Mouse (Mus musculus): ENCODE measurements at regions not wholly inside any gene's neighbourhood (a gene's known extent, or its start where the extent isn't known, plus 50 kb on each side); places are given as distances from the start of the nearest gene placed in this dataset.

DNA sequence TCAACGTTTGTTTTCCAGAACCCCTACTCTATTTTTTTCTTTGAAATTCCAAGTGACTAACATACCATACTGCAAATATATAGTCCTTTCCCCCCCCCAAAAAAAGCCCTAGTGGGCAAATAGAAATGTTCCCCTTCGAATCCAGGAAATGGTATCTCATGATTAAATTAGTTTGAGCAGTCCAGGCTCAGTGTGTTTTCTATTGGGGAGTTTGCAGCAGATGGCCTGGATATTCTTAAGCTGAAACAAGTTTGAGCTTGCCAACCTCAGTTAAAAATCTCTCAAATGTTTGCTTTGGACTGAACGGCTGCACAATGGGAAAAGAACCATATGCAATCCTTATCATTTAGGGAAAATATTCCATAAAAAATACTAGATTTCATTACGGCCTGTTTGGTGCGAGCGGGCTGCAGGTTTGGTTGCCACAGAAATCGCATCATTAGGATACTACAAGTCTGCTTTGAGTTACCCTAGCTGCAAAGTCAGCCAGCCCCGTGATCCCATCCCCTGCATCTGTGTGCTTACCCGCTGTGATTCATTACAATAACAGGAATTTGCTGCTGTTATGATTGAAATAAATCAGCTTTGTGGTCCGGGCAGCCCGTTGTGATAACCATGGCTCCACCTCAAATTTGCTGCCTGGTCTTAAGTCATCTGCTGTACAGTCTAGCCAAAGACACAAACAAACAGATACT lies 227.2 kb upstream of the Zfp637 start:
- DNase-seq (ENCODE audit: low read depth, low spot score) = no peak

DNA sequence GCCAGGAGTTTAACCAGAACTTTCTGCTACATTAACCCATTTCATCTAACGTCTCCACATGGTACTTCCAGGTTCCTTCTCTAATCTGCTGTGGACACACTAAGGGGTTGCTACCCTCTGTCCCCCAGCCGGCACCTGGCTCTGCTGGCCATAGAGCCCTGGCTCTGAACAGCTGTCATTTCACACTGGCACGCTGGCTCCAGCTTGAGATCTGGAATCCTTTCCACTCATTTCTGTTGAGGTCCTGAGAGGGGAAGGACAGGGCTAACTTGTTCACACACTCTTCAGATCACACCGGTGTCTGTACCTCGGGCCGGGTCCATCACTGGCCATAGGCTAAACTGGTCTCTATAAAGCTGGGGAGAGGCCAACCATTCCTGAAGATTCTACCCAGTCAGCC lies 226.6 kb upstream of the Zfp637 start:
- DNase-seq (ENCODE audit: low read depth, low spot score) = no peak

DNA sequence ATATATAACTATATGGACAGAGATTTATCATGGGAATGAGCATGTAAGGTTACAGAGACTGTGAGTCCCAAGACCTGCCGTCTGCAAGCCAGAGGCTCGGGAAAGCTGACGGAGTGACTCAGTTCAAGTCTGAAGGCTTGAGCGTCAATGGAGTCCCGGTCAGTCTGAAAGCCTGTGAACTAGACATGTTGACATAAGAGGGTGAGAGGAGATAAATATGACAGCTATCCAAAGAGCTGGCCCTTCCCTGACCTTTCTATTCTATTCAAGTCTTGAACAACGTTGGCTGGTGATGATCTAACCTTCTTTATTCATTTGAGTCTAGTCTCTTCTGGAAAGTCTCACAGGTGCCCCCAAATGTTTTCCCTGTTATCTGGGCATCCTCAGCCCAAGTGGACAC lies 223.8 kb upstream of the Zfp637 start:
- no peak for DNase-seq (ENCODE audit: low read depth, low spot score)

DNA sequence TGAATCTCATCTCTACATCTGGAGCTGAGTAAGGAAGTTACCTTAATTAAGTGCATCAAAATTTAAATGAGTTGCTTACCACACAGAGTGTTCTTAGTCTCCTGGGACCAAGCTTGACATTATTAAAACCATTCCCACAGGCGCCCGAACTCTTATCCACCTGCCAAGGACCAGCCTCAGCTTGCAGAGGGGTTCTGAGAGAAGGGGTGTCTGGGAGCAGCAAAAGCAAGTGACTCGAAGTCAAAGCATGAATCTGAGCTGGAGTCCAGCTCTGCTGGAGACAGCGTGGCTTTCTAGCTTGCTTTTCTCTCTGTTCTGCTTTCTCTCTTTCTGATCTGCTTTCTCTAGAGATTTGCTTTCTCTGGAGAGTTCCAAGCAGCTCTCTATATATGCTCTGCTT lies 223.0 kb upstream of the Zfp637 start:
- DNase-seq (ENCODE audit: low read depth, low spot score) = no peak

DNA sequence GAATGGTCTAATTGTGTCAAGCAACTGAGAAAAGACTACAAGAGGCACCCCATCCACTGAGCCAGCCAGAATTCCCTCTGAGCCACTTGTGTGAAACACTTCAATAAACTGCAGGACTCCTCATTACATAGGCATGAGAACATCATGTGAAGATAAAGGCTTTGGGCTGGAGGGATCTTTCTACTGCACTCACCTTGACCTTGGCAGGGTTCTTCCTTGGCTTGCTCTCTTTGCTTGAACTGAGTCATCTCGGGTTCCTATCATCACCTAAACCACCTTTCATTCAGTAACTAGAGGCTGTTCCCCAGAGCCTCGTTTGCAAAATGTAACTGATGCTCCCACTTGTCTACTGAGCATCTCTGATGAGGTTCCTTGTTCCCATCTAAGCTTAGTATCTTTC lies 221.4 kb upstream of the Zfp637 start:
- no peak for DNase-seq (ENCODE audit: low read depth, low spot score)

DNA sequence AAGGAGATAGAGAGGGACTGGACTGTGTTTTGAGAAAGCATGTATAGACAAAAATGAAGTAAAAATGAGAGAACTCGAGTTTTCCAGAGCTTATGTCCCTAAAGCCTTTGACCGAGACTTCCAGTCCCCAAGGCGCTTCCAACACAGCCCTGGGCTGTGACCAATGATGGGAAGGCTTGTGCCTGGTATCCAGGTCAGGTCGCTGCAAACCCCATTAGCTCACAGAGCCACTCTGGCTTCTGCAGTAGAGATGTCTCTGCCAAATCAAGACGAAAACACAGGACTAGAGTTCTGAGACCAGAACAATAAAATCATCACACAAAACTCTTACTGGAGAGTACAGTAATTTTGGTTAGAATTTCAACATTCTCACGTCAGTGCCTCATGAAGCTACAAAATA lies 218.5 kb upstream of the Zfp637 start:
- DNase-seq (ENCODE audit: low read depth, low spot score) = no peak

DNA sequence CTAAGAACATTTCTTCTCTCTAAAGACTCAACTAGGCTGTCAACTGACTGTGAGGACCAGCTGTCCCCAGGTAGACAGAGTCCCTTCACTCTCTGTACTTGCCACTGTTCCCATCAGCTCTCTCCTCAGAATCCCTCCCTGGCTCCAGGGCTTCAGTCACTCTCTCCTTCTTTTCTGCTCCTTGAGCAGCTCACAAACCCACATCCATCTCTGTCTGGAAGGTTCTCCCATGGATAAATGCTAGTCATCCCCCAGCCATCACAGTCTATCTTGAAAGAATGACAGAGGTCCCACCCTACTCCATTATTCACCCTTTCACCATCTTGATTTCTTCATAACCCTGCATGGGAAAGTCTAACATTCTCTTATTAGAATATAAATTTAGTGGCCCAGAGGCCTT lies 218.0 kb upstream of the Zfp637 start:
- DNase-seq (ENCODE audit: low read depth, low spot score) = no peak

DNA sequence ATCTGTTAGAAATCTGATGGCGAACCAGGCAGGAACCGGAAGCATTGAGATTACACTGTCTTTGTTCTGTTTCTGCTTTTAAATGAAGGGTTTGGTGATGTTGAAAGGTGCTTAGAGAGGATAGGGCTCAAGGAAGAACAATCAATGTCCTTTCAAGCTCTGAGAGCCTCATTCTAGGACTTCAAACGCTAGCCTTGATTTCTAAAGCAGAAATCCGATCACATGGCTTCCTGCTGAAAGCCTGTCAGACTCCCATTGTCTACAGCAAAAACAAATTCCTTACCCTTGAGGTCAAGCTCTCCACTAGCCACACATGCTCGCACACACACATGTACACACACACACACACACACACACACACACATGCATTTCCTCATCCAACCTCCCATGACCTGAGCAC lies 215.3 kb upstream of the Zfp637 start:
- peak; percentile 49 for DNase-seq (ENCODE audit: low read depth, low spot score)

DNA sequence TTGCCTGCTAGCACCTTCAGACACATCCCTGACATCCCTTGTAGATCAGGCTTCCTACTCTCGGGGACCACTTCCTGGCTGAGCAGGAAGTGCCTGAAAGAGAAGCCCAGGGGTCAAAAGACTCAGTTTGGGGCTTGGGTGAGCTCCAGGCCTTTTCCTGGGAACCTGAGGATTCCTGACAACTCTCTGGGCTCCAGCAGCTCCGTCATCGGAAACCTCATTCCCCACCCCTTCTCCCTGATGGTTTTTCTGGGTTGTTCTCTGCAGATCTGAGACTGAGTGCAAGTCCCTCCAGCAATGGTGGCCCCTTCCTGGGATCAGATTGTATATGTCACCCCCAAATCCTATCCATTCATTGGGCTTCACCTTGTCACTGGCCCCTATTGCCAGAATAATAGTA lies 213.5 kb upstream of the Zfp637 start:
- DNase-seq (ENCODE audit: low read depth, low spot score) = no peak

DNA sequence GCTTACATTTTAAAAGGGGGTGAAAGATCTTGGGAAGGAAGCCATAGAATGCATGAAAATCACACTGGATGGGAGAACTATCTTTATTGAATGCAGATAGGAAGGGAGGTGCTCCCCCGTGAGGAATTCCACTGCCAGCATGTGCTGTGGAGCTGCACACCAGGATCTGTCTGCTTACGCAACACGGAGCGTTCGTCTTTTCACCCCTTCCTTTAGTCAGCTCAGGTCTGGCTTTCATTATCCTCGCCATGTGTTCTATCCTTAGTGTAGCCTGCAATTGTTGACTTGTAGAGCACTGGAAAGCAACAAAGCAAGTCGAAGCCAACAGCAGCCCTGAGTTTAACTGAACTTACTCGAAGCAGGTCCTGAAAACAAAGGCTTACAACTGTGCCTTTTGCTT lies 194.4 kb upstream of the Zfp637 start:
- no peak for DNase-seq (ENCODE audit: low read depth, low spot score)

DNA sequence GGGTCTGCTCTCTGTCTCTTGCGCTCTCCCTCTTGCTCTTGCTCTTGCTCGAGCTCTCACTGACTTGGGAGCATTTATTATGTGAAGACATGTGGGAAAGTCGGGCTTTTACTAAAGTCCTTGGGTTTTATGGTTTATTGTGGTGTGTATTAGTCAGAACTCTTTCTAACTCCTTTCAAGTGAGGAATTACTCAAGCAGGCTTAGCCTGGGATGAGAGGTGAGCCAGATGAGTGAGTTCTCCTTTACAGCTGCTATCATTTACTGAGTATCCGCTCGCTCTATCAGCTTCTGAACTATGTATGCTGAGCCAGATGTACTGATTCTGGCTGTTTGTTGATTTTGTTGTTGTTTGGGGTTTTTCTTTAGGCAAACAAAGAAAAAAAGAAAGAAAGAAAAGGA lies 190.4 kb upstream of the Zfp637 start:
- DNase-seq (ENCODE audit: low read depth, low spot score) = no peak

DNA sequence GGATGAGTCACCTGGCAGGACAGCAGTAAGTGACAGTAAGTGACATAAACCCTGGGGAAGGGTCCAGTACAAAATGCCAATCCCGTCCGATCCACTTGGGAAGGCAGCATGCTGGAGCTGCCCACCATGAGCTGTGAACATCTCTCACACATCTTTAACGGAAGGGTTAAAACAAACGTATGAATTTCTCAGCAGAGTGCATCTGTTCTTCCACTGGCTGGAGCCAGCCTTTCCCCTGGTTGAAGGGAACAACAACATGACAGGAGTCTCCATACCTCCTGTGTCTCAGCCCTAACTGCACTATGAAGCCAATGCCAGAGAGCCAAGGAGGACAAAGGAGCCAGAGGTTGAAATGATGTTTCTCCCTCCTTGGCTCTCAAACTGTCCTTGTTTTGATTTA lies 189.4 kb upstream of the Zfp637 start:
- no peak for DNase-seq (ENCODE audit: low read depth, low spot score)

DNA sequence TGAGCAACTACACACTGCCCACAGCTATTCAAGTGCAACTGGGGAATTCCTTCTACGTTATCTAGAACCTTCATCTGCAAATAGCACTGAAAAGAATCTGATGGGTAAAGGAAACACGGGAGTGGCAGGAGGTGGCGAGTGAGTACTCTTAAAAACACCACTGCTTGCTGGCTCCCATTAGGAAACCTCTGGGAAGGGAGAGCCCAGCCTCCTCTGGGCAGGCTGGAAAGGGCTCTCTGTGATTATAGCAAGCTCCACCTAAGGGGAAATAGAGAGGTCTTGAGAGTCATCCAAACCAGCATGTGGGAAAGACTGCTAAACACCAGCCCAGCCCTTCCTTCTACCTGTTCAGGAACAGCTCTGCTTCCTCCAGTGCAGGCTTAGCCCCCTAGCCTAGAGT lies 189.0 kb upstream of the Zfp637 start:
- peak; percentile 16 for DNase-seq (ENCODE audit: low read depth, low spot score)

DNA sequence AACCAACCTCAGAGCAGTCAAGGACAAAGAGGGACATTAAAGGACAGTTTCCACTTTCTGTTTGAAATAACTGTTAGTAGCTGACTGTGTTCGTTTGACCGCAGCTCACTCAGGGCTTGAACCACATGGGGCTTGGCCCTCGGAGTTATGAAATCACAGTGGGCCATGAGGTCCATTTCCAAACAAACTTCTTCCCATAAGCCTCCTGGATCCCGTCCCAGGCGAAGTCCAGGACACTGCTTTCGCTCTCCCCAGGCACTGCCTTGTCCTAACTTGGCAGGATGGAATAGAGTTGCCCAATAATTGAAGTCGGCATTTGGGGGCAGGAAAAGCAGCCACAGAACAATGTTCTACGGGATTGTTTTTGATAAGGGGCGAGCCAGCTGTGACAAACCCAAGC lies 188.1 kb upstream of the Zfp637 start:
- no peak for DNase-seq (ENCODE audit: low read depth, low spot score)

DNA sequence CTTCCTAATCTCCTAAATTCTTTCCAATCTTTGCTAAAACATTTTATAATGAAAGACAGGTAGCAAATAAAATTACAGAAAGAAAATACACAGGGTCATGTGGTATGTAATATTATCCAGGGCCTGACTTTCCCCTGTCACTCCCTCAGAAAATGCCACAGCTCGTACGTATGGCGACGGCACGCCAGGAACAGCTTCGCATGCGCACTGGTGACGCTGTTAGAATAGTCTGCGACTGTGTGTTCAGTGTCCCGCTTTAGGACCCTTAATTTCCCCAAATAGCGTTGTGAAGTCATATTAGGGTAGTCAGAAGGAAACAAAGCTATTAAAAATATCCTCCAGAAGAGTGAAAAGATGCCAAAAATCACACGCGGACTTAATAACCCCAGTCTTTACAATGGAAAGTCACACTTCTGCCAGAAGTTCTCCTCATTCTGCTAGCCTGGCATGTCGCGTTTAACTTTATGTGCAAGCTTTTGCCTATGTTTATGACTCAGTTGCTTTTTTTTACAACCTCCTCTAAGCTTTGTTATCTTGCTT lies 187.0 kb upstream of the Zfp637 start:
- no peak for DNase-seq (ENCODE audit: low read depth, low spot score)

DNA sequence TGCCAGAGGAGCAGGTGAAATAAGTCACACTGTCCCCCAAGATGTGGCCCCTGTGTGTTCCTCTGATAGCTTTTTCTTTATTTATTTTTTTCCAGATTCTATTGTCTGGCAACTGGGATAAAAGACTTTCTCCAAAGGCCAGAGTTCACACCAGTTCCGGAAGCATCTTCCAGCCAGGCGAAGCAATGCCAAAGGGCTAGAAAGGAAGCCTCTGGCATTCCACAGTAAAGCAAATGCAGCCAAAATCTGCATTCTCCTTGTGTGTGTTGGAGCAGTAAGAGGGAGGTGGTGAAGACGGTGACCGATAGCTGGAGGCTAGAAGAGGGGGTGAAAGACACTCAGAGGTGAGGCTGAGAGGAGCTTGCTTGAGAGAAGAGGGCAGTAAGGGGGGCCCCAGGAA lies 185.0 kb upstream of the Zfp637 start:
- no peak for DNase-seq (ENCODE audit: low read depth, low spot score)

DNA sequence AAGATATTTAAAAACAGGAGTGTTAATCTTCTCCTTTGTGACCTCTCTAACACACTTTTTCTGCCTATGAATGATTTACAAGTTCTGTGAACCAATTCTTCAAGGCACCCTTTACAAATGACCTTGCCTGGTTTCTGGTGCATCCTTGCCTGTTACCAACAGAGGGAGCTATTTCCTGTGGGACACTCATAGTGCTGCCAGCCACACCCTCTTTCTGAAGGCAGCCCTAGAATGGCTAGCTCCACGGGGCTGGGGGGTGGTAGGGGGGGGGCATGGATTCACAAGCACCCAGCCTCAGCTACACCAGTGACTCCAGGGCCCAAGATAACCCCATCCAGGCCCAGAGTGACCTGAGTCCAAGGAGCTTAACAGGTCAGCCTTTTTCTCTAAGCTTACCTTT lies 180.4 kb upstream of the Zfp637 start:
- DNase-seq (ENCODE audit: low read depth, low spot score) = peak; percentile 63

DNA sequence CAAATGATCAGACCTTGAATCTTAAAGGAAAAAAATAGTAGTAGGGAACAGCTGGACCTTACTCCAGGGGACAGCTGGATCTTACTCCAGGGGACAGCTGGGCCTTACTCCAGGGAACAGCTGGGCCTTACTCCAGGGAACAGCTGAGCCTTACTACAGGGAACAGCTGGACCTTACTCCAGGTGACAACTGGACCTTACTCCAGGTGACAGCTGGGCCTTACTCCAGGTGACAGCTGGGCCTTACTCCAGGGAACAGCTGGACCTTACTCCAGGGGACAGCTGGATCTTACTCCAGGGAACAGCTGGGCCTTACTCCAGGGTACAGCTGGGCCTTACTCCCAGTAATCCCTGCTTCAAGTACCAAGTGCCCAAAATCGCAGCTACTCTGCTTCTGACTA lies 178.3 kb upstream of the Zfp637 start:
- DNase-seq (ENCODE audit: low read depth, low spot score) = no peak

DNA sequence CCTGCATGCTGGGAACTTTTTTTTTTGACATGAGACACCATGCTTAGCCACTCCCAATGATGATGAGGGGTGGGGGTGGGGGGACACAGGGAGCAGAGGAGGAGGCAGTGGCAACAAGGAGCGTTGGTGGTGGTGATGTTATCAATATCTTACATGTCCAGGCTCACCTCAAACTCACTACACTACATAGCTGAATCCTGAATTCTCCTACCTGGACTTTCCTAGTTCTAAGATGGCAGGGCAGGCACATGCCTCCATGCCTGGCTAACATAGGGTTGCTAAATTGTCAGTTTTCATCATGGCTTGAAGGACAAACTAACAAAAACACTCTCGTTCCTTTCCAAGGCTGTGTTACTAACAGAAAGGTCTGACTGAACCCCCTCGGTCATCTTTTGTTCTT lies 170.6 kb upstream of the Zfp637 start:
- no peak for DNase-seq (ENCODE audit: low read depth, low spot score)

DNA sequence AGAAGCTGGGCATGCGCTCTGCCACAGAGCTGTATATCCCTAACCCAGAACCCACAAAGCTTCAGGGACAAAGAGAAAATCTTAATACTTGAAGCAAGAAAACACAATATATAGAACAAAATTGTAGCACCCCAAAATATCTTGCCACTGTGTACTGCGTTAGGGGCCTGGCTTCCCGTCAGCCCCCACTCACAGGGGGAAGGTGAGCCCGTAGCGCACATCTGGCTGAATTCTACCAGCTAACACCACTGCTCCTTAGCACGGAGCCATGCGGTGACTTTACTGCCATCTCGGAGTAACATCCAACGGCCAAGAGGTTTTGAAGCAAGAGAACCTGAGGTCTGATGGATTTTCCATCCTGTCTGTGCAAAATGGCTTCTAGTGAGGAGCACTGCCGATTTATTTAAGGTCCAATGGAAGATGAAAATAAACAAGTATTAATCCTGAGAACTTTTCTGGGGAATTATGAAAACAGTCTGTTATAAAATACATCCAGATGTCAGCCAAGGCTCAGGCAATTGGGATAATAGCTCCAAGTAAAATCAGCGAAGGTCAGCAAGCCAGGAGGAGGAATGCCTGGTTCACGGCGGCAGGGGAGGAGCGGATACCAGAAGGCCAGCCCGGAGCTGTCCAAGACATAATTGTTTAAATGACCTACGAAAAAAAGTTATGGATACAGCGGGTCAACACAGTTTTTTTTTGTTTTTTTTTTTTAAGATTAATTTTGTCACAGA lies 170.0 kb upstream of the Zfp637 start:
- no peak for DNase-seq (ENCODE audit: low read depth, low spot score)

DNA sequence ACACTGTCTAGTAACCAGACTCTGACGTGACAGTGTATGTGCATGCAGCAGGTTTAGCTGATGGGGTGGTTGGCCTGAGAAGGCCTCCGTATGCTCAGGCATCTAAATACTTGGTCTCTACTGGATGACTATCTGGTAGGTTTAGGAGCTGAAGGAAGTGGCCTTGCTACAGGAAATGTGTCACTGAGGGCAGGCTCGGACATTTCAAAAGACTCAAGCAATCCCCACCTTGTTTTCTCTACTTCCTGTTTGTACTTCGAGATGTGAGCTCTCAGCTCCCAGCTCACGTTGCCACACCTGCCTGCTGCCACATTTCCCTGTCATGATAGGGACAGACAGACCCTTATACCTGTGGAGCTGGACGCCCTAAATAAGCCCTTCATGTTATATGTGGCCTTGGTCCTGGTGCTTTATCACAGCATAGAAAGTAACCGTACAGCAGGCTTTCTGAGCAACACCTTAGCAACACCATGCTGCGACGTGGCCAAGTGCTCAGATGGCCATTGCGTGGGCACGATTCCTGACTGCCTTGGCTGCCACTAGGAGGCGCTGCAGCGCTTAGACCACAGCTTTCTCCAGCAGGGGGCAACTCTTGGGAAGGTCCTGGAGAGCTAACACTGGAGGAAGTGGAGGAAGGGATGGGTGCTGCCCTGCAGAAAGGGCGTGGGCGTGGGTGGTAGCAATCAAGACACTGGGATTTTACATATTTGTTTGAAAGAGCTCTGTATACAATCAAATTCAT lies 165.8 kb upstream of the Zfp637 start:
- peak; percentile 92 for DNase-seq (ENCODE audit: low read depth, low spot score)

DNA sequence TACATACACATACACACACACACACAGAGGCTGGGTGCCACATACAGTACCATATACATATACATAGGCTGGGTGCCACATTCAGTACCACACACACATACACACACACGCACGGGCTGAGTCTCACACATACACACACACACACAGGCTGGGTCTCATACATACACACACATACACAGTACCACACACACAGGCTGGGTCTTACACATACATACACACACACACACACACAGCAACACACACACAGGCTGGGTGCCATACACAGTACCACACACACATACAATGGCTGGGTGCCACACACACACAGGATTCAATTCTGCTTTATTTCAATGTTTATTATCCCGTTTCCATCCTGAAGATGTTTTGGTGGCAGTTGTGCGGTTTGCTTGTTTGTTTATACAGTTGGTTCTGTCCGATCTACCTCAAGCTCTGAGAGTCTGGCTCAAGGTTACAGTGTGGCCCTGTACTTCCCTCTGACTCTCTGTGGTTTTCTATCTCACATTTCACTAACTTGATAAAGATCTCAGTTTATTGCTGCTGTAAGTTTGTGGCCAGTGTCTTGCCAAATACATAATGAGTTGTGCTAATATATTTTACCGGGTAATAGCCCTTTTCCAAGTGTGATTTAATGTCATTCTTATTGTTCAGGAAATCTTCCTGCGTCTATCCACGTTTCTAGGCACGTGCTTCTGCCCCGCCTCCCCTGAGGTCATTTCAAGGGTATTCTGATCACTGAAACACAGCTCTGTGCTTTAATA lies 164.7 kb upstream of the Zfp637 start:
- peak; percentile 41 for DNase-seq (ENCODE audit: low read depth, low spot score)
